Mouse (Mus musculus) embryonic facial prominence, embryonic 12.5 days (tissue): ENCODE results near the gene Rpl36al. TPM values are rescaled to one million over a fixed set of nuclear protein-coding genes. Genes with fewer than 3 reads are reported as not detected.
A peak's percentile ranks its signal among the peaks of the same experiment; 100 is the strongest.

Experiments
- ATAC-seq: fragments of 200-750 bp; cut with Nextera tagmentation; 2 replicates; pipeline ENCODE4 v1.8.0; 2017; ENCODE audit not compliant: insufficient number of reproducible peaks, insufficient read depth, low FRiP score, low TSS enrichment
- H3K27ac ChIP-seq: fragments of 300-500 bp; sonication (generic); 2 replicates; pipeline ENCODE4 v1.5.1; 2016; ENCODE audit warnings: mild to moderate bottlenecking
- H3K27me3 ChIP-seq: fragments of 300-500 bp; sonication (generic); 2 replicates; pipeline ENCODE4 v1.6.1; 2016; ENCODE audit warnings: mild to moderate bottlenecking, moderate library complexity
- H3K36me3 ChIP-seq: fragments of 300-500 bp; sonication (generic); 2 replicates; pipeline ENCODE4 v1.6.1; 2016; ENCODE audit warnings: mild to moderate bottlenecking
- H3K4me1 ChIP-seq: fragments of 300-500 bp; sonication (generic); 2 replicates; pipeline ENCODE4 v1.6.1; 2016
- H3K4me2 ChIP-seq: fragments of 300-500 bp; sonication (generic); replicated peaks from 2 replicates; pipeline ENCODE4 v1.6.1; 2016; ENCODE audit warnings: mild to moderate bottlenecking, moderate library complexity
- H3K4me3 ChIP-seq: fragments of 300-500 bp; sonication (generic); 2 replicates; pipeline ENCODE4 v1.5.1; 2016; ENCODE audit warnings: mild to moderate bottlenecking
- H3K9ac ChIP-seq: fragments of 300-500 bp; sonication (generic); 2 replicates; pipeline ENCODE4 v1.6.1; 2016; ENCODE audit warnings: mild to moderate bottlenecking, moderate library complexity
- H3K9me3 ChIP-seq: fragments of 300-500 bp; sonication (generic); 2 replicates; pipeline ENCODE4 v1.6.1; 2016; ENCODE audit warnings: mild to moderate bottlenecking, moderate library complexity
- WGBS: fragments of 180-500 bp; shearing (Covaris S2); methylation state at CpG from one replicate; pipeline ENCODE4 v1.1.7; 2016; 5-methylcytosine and 5-hydroxymethylcytosine counted together
- polyA plus RNA-seq: library from polyadenylated mRNA; unstranded; fragments of >200 nt; fragmentation: Nextera tagmentation; extraction: Ambion mirVana; gene quantifications from 2 replicates; pipeline ENCODE4 v1.2.1, GENCODE M21; 2016

Rpl36al gene
- polyA plus RNA-seq, 1 experiment from 2014 or later: 491 TPM

DNA sequence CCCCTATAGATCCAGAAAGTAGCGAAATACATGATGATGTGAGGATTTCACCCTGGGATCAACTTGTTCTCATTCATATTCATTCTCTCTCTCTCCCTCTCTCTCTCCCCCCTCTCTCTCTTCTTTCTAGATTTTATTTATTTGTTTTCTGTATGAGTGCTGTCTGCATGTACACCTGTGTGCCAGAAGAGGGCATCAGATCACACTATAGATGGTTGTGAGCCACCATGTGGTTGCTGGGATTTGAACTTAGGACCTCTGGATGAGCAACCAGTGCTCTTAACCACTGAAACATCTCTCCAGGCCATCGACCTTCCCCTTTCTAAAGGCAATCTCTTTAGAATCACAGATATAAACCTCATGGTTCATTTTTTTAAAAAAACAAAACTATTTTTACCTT, 24.6 kb upstream of the Rpl36al start:
- H3K9me3 ChIP-seq: no peaks in the 10 kb centered on the region
- no peak for ATAC-seq

DNA sequence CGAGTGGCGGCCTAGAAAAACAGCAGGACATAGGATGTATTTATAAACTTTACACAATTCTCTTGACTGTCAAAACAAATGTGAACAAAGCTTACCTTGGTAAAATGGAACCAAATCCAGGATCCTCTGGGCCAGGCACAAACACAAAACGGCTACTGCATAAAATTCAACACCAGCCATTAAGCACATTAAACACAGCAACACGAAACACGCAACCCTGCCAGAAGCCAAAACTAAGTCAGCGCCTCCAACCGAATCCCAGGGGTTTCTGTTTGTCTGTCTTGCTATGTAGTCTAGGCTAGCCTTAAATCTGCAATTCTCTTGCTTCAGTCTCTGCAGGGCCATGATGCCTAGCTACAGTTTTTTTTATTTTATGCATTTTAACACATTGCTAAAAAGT, 24.0 kb upstream of the Rpl36al start:
- Histone ChIP-seq H3K9me3 (no peaks in the 10 kb centered on the region), H3K9ac (no peak overlapping the region), H3K4me2 (no peak overlapping the region), H3K4me1 (no peaks in the 10 kb centered on the region), H3K4me3 (no peak overlapping the region), H3K27me3 (no peaks in the 10 kb centered on the region), H3K36me3 (peaks cover 45% of the 10 kb centered on the region), H3K27ac (no peak overlapping the region)
- no peak for ATAC-seq
- 96% methylated on average over 7 of the region's 7 CpGs for whole genome bisulfite sequencing

More for the DNA sequence above, 24.6 kb upstream of the Rpl36al start:
- 91% methylated on average over 2 of the region's 2 CpGs for WGBS
- Histone ChIP-seq H3K9ac (no peak overlapping the region), H3K36me3 (peaks cover 49% of the 10 kb centered on the region), H3K4me3 (no peak overlapping the region), H3K4me2 (no peak overlapping the region), H3K4me1 (no peaks in the 10 kb centered on the region), H3K27me3 (no peaks in the 10 kb centered on the region), H3K27ac (no peak overlapping the region)

DNA sequence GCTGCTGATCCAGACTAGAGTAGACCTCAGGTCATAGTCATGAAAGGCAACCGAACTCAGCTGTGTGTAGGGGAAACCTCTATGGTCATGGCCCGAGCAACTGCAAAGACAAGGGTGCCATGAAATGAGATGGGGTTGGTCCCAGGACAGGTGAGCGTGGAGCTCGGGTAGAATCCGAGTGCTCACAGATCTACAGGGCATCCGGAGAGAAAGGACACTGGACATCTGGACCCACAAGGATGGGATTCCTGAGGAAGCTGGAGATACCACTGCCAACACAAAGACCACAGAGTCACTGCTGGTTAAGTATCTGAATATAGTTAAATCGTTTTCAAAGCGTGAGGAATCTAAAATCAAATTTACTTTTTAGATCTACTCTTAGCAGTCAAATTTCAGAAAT, 23.5 kb upstream of the Rpl36al start:
- no peaks in the 10 kb centered on the region for H3K9me3 ChIP-seq
- H3K4me3 ChIP-seq: no peak overlapping the region
- no peak overlapping the region for H3K27ac ChIP-seq
- H3K4me2 ChIP-seq: no peak overlapping the region
- WGBS: 94% methylated on average over 8 of the region's 8 CpGs
- no peaks in the 10 kb centered on the region for H3K4me1 ChIP-seq
- no peak overlapping the region for H3K9ac ChIP-seq
- peaks cover 43% of the 10 kb centered on the region for H3K36me3 ChIP-seq
- ATAC-seq: no peak
- H3K27me3 ChIP-seq: no peaks in the 10 kb centered on the region

DNA sequence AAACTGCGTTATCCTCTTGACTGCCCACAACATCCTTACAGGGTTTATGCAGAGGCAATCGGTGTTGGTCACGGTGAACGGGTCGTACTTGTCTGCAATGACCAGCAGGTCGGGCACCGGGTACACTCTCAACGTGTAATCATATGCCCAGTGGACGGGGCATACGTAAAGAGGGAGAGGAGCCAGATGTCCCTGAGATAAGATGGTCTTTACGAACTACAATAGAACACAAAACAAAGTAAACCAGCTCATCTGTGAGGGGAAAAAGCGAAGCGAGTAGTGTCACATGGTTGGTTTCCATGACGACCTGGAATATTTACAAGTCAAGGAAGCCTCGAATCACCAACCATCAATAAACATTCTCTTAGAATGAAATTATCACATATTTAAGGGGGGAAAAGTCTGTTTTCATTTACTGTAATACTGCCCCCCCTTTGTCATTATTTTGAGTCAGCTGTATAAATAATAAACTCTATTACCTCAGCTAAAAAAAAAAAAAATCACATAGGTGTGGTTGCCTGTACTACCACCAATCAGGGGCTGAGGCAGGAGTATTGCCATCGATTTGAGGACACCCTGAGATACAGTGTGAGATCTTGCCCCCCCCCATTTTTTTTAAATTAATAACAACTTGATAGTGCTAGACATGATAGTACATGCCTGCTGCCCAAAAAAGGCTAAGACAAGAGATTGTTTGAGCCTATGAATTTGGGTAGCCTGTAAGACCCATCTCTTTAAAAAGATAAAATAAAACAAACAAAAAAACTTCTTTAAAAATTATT, 20.4 kb upstream of the Rpl36al start, which contains the start of gene Gm49384:
Gm49384 (minus strand) TSS at position 216 of the 782 bp plus-strand sequence.
- Histone ChIP-seq H3K4me2 (no peak within 1 kb of the TSS), H3K27me3 (no peaks in the 10 kb centered on the region), H3K9me3 (no peaks in the 10 kb centered on the region), H3K4me1 (peaks cover under 1% of the 10 kb centered on the region; the same call in 1 of the 2 replicates), H3K36me3 (peaks cover 40% of the 10 kb centered on the region), H3K9ac (no peak within 1 kb of the TSS), H3K27ac (no peak within 1 kb of the TSS), H3K4me3 (no peak within 1 kb of the TSS)
- ATAC-seq: no peak
- 90% methylated on average over 16 of the region's 16 CpGs for WGBS

DNA sequence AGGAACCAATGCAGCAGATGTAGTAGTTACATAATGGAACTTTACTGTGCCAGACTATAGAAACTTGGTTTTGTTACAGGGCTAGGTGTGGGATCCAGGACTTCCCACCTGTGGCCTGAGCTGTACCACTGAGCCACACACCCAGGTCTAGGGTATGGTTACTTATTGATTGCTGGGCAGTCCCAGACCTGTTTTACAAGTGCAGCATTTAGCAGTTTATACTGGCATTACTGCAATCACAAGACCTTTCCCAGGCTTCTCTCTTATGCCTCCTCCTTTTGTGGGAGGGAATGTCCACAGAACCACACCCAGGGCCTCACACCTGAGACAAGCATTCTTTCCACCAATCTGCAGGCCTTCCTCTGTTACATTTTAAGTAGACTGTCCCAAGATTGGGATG, 15.1 kb upstream of the Rpl36al start:
- H3K4me3 ChIP-seq: no peak overlapping the region

DNA sequence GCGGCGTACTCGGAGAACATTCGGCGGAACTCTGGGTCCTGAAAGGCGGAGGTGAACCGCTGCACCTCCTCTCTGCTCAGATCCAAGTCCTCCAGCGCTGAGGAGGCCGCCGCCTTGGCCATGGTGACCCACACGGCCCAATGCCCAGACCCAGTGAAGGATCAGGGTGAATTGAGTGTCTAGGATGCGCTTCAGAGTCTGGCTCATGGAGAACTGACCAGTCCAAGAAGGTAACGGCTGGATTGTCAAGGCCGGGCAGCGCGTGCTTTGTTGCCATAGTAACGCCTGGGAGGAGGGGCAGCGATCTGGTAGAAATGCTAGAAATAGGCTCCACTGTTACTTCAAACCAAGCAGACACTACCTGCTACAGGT, 14.3 kb upstream of the Rpl36al start, which contains the start of gene Dnaaf2:
Dnaaf2 (minus strand) TSS at position 266 of the 372 bp plus-strand sequence.
- ATAC-seq: peak; percentile 48; the same call in 1 of the 2 replicates
- Histone ChIP-seq H3K36me3 (peaks cover 22% of the 10 kb centered on the region), H3K27ac (peak within 1 kb of the TSS; percentile 88), H3K4me1 (peaks cover 21% of the 10 kb centered on the region), H3K27me3 (no peaks in the 10 kb centered on the region), H3K4me3 (peak within 1 kb of the TSS; percentile 89), H3K4me2 (peak within 1 kb of the TSS; percentile 96), H3K9me3 (no peaks in the 10 kb centered on the region), H3K9ac (peak within 1 kb of the TSS; percentile 85)
- WGBS: under 1% methylated on average over 18 of the region's 18 CpGs

More for the DNA sequence above, 15.1 kb upstream of the Rpl36al start:
- Histone ChIP-seq H3K9ac (no peak overlapping the region), H3K9me3 (no peaks in the 10 kb centered on the region), H3K4me2 (no peak overlapping the region), H3K27ac (no peak overlapping the region), H3K4me1 (peaks cover 21% of the 10 kb centered on the region), H3K27me3 (no peaks in the 10 kb centered on the region), H3K36me3 (peaks cover 23% of the 10 kb centered on the region)
- ATAC-seq: no peak

DNA sequence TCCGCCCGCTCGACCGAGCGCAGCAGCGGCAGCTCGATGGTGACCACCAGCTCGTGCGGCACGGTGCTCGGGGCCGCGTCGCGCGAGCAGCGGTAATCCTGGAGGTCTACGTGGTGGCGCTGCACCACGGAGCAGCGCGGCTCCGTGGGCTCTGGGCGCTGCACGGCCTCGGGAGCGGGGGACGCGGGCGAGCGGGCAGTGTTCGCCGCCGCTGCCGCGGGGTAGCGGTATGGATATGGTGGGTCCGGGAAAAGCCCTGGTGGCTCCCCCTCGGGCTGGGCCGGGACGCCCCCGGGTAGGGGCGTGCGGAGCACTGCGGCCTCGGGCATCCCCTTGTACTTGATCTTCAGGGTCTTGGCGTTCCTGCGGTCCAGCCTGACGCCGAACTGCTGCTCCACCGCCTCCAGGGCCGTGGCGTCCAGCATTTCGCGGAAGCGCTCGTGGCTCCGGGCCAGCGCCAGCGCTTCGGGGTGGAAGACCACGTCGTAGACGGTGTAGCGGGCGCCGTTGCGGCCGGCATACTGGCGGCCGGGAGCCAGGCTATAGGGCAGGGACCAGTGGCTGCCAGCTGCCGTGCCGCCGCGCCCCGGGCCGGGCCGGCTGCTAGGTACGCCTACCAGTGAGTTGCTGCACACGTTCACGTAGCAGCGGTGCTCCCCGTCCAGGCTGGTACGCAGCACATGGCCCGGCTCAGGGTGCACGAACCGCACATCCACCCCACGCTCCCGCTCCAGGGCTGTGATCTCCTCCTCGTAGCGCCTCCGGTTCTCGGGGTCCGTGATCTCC, 13.7 kb upstream of the Rpl36al start:
- peak overlapping the region; percentile 96 for H3K4me2 ChIP-seq
- H3K9me3 ChIP-seq: no peaks in the 10 kb centered on the region
- H3K4me1 ChIP-seq: peaks cover 21% of the 10 kb centered on the region
- peaks cover 23% of the 10 kb centered on the region for H3K36me3 ChIP-seq
- H3K27ac ChIP-seq: peak overlapping the region; percentile 88
- peak overlapping the region; percentile 89 for H3K4me3 ChIP-seq
- WGBS: under 1% methylated on average over 94 of the region's 94 CpGs
- no peaks in the 10 kb centered on the region for H3K27me3 ChIP-seq
- peak; percentile 70 for ATAC-seq
- peak overlapping the region; percentile 85 for H3K9ac ChIP-seq

DNA sequence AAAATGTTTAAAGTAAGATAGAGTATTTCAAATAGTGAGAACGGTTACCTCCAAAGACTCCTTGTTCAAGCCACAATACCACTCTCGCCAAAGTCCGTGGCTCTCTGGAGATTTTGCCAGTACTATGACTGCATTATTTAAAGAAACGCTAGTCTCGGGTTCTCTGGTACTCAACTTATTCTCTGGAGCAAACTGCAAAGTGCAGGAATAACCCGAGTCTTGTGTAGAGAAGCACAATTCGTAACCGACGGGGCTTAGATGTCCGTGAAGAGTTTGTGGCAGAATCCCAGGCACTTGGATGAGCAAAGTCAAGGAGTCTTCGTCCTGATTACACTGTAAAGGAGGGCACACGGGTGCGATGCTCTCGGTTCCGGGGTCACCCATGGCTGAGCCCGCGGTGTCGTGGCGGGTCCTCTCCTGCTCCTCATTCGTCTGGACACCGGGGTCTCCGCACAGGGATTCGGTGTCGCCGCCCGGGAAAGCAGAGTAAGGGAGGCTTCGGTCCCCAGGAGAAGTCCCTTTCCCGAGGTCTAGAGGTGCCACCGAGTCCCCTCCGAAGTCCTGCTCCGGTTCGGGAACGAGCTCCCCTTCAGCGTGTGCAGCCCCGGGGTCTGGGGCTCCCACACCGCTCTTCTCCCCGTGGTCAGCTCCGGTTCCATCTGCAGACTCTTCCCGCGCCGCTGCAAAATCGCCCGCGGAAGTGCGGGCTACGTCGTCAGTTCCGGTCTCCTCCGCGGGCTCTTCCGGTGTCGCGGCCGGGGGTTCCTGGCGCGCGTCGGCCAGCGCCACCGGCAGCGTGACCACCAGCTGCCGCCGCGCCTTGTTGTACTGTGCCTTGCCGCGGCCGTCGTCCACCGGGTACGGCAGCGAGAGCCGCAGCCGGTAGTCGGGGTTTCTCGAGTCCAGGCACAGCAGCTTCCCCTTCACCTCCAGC, 12.8 kb upstream of the Rpl36al start, which contains the start of gene Gm49383:
Gm49383 (minus strand) TSS at position 661 of the 934 bp plus-strand sequence.
- H3K4me1 ChIP-seq: peaks cover 21% of the 10 kb centered on the region
- under 1% methylated on average over 72 of the region's 75 CpGs for WGBS
- H3K27ac ChIP-seq: peak within 1 kb of the TSS; percentile 88
- peak within 1 kb of the TSS; percentile 85 for H3K9ac ChIP-seq
- peak within 1 kb of the TSS; percentile 96 for H3K4me2 ChIP-seq
- H3K27me3 ChIP-seq: no peaks in the 10 kb centered on the region
- peak within 1 kb of the TSS; percentile 89 for H3K4me3 ChIP-seq
- peak; percentile 76 for ATAC-seq
- H3K36me3 ChIP-seq: peaks cover 19% of the 10 kb centered on the region
- no peaks in the 10 kb centered on the region for H3K9me3 ChIP-seq

DNA sequence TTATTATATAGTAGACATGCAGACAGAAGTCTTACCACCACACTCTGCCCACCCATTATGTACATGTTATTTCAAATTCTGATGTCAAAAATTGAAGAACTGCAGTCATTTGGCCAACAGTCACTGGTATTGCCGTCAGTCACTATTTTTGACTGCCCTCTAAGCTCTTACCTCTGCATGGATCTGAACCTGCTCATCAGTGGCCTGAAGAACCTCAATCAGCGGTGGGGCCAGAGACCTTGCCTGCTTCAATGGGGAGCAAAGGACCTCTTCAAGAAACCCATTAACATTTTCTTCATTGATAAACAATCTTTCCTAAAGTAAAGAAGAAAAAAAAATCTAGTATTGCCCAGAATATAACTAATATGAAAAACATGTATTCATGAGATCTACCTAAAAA, 8.8 kb upstream of the Rpl36al start:
- no peaks in the 10 kb centered on the region for H3K9me3 ChIP-seq
- H3K9ac ChIP-seq: no peak overlapping the region
- H3K4me2 ChIP-seq: no peak overlapping the region
- H3K27ac ChIP-seq: no peak overlapping the region
- H3K4me3 ChIP-seq: no peak overlapping the region
- H3K27me3 ChIP-seq: no peaks in the 10 kb centered on the region
- H3K36me3 ChIP-seq: peaks cover 24% of the 10 kb centered on the region
- WGBS: 95% methylated on average over 2 of the region's 2 CpGs
- no peak for ATAC-seq
- H3K4me1 ChIP-seq: peaks cover 8% of the 10 kb centered on the region

DNA sequence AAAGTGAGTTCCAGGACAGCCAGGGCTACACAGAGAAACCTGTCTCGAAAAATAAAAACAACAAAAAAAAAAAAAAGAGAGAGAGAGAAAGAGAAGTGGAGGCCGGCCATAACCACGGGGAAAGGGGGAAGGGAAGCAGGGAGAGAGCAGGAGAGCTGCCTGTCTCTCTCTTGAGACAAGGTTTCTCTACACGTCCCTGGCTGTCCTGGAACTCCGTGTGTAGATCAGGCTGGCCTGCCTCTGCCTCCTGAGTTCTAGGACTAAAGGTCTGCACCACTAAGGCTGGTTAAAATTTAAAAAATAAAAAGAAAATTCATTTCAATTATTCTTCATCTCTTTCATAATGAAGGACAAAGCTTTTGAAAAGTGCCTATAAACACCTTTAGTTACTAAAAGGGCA, 7.5 kb upstream of the Rpl36al start:
- Histone ChIP-seq H3K9ac (no peak overlapping the region), H3K9me3 (no peaks in the 10 kb centered on the region), H3K4me1 (peaks cover 16% of the 10 kb centered on the region), H3K4me3 (no peak overlapping the region), H3K4me2 (no peak overlapping the region), H3K27me3 (no peaks in the 10 kb centered on the region), H3K36me3 (peaks cover 28% of the 10 kb centered on the region), H3K27ac (no peak overlapping the region)
- WGBS: 89% methylated on average over 5 of the region's 5 CpGs
- no peak for ATAC-seq

DNA sequence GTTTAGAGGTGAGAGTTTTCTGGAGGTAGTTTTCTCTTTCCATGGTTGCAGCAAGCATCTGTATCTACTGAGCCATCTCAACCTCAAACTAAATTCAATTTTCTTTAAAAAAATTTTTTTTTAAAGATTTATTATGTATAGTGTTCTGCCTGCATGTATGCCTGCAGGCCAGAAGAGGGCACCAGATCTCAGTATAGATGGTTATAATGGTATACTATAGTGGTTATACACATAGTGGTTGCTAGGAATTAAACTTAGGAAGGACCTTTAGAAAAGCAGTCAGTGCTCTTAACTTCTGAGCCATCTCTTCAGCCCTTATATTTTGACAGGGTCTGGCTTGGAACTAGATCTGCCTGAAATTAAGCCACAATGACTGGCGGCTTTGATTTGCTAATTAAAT, 6.6 kb upstream of the Rpl36al start:
- peaks cover 28% of the 10 kb centered on the region for H3K36me3 ChIP-seq
- ATAC-seq: no peak

More for the DNA sequence above, 6.6 kb upstream of the Rpl36al start:
- Histone ChIP-seq H3K27ac (no peak overlapping the region), H3K9ac (no peak overlapping the region), H3K4me2 (no peak overlapping the region), H3K27me3 (no peaks in the 10 kb centered on the region), H3K9me3 (no peaks in the 10 kb centered on the region), H3K4me3 (no peak overlapping the region), H3K4me1 (peaks cover 11% of the 10 kb centered on the region)
- WGBS: 92% methylated on average over 1 of the region's 1 CpGs
